Mouse (Mus musculus): ENCODE data around the gene Cerk. TPM values are rescaled to one million over a fixed set of nuclear protein-coding genes. Genes with fewer than 3 reads are reported as not detected.
"Not testable (repeated sequence)": the region's sequence is repeated elsewhere in the genome, so short reads cannot be mapped to it uniquely, and the experiment has no call there.

The Cerk gene
- total RNA-seq, 2 experiments from 2014 or later: 37.7 to 40.6 TPM

DNA sequence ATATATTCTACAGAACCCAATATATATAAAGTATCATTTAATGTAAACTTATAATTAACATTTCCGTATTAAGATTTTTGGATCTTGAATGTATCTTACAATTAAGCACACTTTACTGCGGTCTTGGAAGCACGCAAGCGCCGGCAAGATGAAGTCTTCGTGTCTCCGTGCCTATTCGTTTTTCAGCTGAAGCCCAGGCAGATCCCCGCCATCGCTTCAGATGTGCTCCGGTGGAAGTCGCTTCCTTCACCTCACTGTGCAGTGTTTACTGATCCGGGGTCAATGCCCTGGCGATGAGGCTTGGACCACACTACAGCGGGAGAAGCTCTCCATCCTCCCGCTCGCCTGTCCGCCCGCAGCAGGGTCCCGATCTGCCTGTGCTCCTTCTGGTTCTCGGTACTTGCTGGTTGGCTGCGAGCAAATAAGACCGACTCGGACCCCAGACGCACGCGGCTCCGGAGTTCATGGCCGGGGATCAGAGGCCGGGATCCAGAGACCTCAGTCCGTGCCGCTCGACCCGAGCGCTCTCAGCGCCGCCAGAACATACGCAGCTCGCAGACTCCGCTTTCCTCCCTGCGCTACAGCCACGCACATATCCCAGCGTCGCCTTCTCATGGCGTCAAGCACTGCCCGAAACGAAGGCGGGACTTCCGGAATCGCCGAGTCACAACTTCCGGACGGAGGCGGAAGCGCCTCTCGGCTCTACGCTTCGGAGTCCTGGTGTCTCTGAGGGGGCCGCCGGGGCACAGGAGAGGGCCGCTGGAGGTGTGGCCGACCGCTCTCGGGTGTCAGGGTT is 28.0 kb upstream of the Cerk start, which contains the start of gene Tbc1d22a:
Gene Tbc1d22a (plus strand): TSS at position 707 of the 796 bp plus-strand sequence.
- intact Hi-C loops (cut with DNase I): no loop called here
- peak; percentile 91 to 95 for DNase-seq (ENCODE audit: extremely low spot score in 1 of 2, low spot score in 2 of 2)

DNA sequence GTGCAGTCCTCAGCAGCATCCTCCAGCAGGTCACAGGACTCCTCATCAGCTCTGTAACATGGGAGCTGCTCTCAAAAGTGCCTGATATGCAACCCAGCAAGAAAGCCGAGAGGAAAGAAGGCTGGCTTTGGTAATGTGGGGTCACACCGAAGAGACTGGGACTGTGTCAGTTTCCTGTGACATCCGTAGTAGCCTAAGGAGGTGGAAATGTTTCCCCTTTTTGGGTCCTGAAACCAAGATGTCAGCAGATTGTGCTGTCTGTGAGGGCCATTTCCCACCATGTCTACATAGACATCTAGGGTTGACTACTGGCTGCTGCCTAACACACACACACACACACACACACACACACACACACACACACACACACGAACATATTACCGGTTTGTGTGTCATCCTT is 26.3 kb upstream of the Cerk start:
- DNase-seq (ENCODE audit: extremely low spot score in 1 of 2, low spot score in 2 of 2); intact Hi-C loops (cut with DNase I): not testable (repeated sequence)

DNA sequence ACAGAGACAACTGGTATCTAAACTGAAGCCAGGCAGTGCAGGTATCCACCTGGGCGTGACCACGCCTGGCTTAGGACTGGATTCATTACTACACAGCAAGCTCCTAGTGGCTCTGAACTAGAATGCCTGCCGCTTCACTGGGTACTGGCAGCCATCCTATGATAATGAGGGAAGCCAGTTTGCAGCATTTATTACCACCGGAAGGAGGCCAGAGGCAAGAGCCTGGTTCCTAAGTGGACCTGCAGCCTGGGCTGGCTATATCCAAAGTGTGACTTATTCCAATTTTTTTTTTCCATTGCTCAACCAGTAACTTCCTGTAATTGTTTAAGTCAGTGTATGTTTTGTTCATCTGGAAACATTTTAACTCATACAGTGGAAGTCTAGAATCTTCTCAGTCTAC is 20.4 kb upstream of the Cerk start:
- intact Hi-C loops (cut with DNase I): no loop called here
- DNase-seq (ENCODE audit: extremely low spot score in 1 of 2, low spot score in 2 of 2): no peak

DNA sequence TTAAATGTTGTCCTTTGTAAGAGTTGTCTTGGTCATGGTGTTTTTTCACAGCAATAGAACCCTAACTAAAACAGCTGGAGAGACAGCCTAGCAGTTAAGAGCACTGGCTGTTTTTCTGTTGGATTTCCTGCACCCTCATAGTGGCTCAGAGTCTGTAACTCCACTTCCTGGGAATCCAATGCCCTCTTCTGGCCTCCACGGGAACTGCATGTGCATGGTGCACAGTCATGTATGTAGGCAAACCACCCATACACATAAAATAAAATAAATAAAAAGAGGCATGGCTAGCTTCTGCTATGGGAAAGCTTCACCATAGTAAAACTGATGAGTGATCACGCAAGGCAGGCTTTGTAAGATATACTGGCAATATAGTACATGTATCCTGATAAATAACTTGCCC is 19.4 kb upstream of the Cerk start:
- peak in 1 of 2 experiments; percentile 62 for DNase-seq (ENCODE audit: extremely low spot score in 1 of 2, low spot score in 2 of 2)
- intact Hi-C loops (cut with DNase I): no loop called here

DNA sequence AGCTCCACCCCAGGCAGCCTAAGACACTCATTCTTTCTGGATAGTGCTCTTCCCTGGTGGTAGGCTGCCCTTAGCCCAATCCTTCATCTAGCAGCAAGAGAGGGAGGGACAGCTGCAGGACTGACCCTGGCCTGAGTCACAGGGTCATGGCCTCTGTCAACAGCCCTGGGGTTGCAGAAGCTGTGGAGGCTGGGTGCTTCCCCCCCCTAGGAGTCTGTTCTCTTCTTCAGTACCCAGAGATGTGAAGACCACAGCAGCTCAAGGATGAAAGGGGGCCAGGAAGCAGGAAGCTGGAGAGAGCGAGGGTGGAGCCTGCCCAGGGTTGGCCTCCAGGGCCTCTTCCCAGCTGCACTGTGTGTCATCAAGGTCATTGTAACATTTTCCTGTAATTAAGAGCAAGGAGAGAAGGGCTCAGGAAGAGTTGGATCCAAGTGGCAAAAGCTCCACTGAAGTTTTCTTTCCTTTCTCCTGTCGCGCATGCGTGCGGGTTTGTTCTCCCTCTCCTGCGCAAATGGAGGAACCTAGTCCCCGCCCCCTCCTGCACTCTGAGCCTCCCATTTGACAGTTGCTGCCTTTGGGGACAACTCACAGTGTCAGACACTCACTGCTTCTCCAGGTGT is 18.1 kb upstream of the Cerk start:
- peak in 1 of 2 experiments; percentile 51 for DNase-seq (ENCODE audit: extremely low spot score in 1 of 2, low spot score in 2 of 2)
- intact Hi-C loops (cut with DNase I): no loop called here

DNA sequence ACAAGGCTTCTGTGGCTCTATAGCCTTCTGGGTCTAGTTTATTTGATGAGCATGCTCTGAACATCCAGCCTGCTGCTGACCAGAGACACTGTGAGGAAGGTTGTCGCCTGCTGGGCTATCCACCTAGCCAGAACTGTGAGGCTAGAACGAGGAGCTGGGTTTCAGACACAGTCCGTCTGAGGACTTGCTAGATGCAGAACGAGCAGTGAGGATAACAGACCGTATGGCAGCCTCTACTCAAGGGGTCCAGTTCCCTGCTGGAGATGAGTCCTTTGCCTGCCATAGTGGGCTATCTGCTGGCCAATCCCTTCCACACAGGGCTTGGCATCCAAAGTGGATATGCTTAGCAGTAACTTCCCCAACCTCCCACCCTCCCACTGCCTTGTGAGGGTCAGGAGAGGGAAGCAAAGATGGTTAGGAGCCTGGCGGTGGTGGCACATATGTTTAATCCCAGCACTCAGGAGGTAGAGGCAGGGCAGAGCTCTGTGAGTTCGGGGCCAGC is 17.4 kb upstream of the Cerk start:
- intact Hi-C loops (cut with DNase I): no loop called here
- DNase-seq (ENCODE audit: extremely low spot score in 1 of 2, low spot score in 2 of 2): no peak

DNA sequence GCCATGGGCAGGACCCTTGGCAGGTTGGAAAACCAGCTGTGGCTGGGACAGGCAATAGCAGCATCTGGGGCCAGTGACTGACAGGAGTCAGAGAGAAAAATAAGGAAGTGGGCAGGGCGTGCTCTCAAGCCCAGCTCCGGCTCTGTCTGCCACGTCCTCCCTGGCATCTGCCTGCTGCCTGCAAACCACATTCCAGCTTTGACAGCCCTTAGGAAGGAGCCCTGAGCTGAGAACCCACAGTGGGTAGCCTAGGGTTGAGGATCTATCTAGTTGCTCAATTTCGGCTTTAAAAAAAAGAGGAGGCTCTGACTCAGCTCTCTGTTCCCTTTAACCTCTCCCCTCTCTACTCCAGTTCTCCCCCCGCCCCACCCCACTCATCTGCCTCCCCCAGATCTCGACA is 16.7 kb upstream of the Cerk start:
- intact Hi-C loops (cut with DNase I): no loop called here
- no peak for DNase-seq (ENCODE audit: extremely low spot score in 1 of 2, low spot score in 2 of 2)

DNA sequence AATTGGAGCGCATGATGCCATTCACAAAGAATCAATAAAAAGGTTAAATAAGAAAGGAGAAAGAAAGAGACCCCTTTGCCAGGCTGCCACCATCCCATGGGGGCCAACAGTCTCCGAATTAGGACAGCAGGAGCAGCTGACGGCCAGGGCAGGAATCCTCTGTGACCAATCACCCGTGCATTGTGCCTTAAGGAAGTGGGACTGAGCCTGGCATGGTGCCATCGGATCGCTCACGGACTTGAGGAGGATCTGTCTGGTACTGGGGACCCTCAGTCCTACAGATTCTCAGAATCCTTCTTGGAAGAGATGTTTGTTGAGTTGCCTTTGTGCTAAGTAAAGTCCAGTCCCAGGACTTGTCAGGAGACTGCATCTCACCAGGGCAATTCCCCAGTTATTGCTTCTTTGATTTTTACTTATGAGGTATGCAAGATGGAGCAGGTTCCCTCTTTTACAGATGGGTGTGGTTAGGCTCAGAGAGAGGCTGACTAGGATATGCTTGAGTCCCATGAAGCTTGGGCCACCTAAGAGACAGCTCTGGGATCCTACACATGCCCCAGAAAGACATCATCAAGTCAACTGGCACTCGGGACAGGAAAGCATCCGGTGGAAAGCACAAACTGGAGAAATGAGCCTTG is 15.9 kb upstream of the Cerk start:
- DNase-seq (ENCODE audit: extremely low spot score in 1 of 2, low spot score in 2 of 2): peak in 1 of 2 experiments; percentile 72
- intact Hi-C loops (cut with DNase I): no loop called here

DNA sequence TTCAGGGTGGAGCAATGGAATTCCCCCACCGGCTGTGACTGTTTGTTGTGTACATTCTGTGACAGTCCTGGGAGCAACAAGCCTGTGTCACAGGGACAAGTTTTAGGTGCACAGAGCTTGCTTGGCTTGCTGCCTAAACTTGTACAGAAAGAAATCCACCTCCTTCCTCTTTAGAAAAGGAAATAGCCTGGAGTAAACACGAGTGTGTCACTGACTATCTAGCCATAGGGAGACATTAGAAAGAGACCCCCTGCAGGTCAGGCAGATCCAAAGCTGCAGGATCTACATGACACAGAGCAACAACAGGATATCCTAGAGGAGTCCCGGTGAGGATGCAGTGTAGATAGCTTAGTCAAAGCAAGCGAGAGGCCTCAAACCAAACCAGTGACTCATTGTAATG is 15.2 kb upstream of the Cerk start:
- peak in 1 of 2 experiments; percentile 53 for DNase-seq (ENCODE audit: extremely low spot score in 1 of 2, low spot score in 2 of 2)

DNA sequence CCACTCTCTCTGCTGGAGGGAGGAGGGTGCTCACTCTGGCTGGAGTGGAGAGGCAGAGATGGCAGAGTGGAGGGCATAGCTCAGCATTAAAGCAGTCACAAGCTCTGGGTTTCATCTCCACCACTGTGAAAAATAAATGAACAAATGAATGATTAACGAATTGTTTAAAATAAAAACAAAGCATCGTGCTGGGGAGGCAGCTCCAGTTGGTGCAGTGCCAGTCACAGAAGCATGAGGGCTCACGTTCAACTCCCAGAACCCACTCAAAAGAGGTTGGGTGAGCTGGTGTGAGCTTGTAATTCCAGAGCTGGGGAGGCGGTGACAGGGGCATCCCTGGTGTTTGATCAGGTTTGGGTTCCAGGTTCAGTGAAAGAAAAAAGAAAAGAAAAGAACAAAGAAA is 14.2 kb upstream of the Cerk start:
- no peak for DNase-seq (ENCODE audit: extremely low spot score in 1 of 2, low spot score in 2 of 2)
- intact Hi-C loops (cut with DNase I): no loop called here

More for the DNA sequence above, 15.2 kb upstream of the Cerk start:
- intact Hi-C loops (cut with DNase I): no loop called here

DNA sequence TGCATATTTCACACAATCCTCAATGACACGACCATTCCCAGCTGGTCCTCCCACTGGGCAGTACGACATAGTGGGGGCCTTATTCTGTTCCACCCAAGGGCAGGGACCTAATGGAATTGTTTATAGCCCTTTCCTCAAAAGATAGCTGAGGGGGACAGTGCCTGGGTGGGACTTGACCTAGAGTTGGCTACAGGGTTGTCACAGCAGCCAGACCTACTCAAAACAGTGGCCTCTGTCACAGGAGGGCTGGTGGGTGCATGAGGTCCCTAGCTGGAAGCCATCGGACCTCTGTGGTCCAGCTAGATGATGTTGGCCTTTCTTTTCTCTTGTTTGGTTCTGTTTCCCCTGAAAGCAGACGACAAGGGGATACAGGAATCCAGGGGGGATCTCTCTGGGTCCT is 13.5 kb upstream of the Cerk start:
- intact Hi-C loops (cut with DNase I): no loop called here
- no peak for DNase-seq (ENCODE audit: extremely low spot score in 1 of 2, low spot score in 2 of 2)

DNA sequence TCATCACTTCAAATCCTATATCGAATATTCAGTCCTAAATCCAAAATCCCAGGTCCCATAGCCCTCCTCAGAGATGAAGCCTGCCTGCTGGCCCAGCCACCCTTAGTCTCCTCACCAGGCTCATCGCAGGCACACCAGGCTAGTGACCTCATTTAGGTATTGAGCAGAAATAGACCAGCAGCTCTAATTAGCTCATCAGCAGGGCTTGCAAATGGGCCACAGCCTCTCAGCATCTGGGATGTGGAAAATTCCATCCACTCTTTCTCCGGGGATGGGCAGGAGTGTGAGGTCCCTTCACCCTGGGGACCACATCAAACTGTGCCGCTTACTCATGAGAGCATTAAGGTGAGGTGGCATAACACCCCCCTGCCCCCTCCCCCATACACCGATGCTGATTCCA is 13.1 kb upstream of the Cerk start:
- intact Hi-C loops (cut with DNase I): no loop called here
- no peak for DNase-seq (ENCODE audit: extremely low spot score in 1 of 2, low spot score in 2 of 2)

DNA sequence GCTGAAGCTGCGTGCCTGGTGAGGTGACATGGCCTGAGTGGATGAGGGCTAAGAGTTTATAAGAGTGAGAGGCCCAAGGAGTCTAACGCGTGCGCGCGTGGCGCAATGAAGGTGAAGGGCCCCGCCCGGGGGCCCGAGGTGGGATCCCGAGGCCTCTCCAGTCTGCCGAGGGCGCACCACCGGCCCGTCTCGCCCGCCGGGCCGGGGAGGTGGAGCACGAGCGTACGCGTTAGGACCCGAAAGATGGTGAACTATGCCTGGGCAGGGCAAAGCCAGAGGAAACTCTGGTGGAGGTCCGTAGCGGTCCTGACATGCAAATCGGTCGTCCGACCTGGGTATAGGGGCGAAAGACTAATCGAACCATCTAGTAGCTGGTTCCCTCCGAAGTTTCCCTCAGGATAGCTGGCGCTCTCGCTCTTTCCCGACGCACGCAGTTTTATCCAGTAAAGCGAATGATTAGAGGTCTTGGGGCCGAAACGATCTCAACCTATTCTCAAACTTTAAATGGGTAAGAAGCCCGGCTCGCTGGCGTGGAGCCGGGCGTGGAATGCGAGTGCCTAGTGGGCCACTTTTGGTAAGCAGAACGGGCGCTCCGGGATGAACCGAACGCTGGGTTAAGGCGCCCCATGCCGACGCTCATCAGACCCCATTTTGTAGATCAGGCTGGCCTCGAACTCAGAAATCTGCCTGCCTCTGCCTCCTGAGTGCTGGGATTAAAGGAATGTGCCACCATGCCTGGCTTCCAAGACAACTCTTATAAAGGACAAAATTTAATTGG is 8.9 kb upstream of the Cerk start:
- peak in 1 of 2 experiments; percentile 83 for DNase-seq (ENCODE audit: extremely low spot score in 1 of 2, low spot score in 2 of 2)
- intact Hi-C loops (cut with DNase I): not testable (repeated sequence)

DNA sequence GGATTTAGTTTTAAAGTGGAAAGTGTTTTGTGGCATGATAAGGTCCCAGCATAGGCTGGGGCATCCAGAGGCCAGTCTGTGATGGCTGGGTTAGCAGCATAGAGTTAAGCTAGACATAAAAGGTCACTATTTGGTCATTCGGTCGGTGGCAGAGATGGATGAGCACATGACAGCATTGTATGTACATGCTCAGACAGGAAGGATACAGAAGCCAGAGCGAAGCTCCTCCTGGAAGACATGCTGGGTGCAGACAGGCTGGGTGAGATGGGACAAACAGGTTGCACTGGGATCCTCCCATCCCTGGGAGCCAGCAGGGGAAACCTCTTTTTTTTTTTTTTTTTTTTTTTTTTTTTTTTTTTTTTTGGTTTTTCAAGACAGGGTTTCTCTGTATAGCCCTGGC is 6.0 kb upstream of the Cerk start:
- intact Hi-C loops (cut with DNase I): no loop called here
- no peak for DNase-seq (ENCODE audit: extremely low spot score in 1 of 2, low spot score in 2 of 2)

DNA sequence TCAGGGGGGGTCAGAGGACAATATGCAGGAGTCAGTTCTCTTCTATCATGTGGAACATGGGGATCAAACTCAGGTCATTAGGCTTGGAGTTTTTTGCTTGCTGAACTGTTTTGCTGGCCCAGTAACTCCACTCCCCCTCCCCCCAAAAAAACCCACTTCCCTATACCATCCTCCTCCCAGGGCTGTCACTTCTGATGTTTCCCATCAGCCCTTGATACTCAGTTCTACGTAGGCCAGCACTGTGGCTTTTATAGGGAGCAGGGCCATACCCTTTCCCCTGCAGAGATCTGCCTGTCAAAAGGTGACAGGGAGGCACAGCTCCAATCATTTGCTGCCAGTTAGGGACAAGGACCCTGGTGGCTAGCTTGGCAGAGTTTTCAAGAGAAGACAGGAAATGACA is 5.6 kb upstream of the Cerk start:
- intact Hi-C loops (cut with DNase I): no loop called here
- no peak for DNase-seq (ENCODE audit: extremely low spot score in 1 of 2, low spot score in 2 of 2)

DNA sequence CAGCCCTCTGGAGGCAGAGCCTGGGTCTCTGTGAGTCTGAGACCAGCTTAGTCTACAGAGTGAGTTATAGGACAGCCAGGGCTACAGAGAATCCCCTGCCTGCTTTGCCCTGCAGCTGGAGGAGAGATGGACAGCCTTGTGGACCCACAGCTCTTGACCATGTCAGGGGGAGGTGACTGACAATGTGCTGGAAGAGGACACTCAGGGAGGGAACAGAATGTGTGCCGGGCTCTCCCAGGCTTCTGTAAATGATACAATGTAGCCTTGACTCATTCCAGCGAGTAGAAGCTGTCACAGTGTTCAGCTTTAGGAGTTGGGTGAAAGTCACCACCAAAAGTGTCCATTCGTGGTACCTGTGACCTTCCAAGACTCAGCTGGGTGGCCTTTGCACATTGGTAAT is 4.4 kb upstream of the Cerk start:
- DNase-seq (ENCODE audit: extremely low spot score in 1 of 2, low spot score in 2 of 2): no peak
- intact Hi-C loops (cut with DNase I): no loop called here

DNA sequence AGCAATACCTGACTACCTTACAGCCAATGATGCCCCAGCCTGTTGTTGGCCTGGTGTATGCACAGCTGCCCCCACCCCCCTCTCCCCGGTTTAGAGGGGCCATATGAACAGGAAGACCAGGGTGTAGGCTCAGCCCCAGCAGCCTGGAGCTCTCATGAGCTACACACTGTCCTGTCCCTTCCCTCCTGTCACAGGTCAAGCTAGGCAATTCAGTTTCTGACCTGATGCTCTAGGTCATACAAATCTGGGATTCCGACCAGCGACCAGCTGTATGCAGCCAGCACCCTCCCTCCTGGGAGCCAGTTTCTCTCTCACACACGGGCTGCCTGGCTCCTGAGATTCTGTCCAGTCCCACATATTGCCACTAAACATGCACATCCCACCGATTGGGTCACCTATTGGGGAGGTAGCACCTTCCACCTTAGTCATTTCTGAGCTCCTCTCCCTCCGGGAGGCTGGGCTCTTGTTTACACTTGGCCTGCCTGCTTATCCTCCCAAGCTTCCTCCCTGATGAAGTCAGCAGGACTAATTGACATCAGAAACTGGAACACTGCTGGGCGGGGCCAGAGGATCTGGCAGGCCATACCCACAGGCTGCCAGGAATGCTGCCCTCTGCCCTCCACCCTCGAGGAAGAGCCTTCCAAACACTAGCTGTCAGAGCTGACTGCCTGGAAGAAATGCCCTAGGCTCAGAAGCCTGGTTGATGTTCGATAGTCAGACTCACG is 3.0 kb upstream of the Cerk start:
- DNase-seq (ENCODE audit: extremely low spot score in 1 of 2, low spot score in 2 of 2): peak in 1 of 2 experiments; percentile 84
- intact Hi-C loops (cut with DNase I): no loop called here

DNA sequence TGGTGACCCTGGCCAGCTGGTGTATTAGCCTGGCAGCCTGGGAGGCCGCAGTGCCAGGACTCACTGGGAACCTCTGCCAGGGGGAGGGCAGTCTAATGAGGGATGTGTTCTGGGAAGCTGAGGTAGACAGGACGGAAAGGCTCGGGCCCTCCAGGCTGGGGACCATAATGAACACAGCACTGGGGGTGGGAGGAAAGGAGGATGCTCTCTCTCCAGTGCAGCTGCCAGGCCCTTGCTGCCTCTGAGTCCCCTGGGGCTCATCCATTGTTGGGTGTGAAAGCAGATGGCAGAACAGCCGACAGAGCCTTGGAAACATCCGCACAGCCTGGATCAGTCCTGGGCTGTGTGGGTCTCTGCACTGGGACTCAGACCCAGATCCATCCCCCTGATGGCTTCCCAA is 2.2 kb upstream of the Cerk start:
- intact Hi-C loops (cut with DNase I): no loop called here
- peak in 1 of 2 experiments; percentile 56 for DNase-seq (ENCODE audit: extremely low spot score in 1 of 2, low spot score in 2 of 2)
